Mouse (Mus musculus): ENCODE data around the gene Timp1. TPM values are rescaled to one million over a fixed set of nuclear protein-coding genes. Genes with fewer than 3 reads are reported as not detected.
A peak's percentile ranks its signal among the peaks of the same experiment; 100 is the strongest.

The Timp1 gene
- polyA plus RNA-seq, 1 experiment, result 14.6 TPM

DNA sequence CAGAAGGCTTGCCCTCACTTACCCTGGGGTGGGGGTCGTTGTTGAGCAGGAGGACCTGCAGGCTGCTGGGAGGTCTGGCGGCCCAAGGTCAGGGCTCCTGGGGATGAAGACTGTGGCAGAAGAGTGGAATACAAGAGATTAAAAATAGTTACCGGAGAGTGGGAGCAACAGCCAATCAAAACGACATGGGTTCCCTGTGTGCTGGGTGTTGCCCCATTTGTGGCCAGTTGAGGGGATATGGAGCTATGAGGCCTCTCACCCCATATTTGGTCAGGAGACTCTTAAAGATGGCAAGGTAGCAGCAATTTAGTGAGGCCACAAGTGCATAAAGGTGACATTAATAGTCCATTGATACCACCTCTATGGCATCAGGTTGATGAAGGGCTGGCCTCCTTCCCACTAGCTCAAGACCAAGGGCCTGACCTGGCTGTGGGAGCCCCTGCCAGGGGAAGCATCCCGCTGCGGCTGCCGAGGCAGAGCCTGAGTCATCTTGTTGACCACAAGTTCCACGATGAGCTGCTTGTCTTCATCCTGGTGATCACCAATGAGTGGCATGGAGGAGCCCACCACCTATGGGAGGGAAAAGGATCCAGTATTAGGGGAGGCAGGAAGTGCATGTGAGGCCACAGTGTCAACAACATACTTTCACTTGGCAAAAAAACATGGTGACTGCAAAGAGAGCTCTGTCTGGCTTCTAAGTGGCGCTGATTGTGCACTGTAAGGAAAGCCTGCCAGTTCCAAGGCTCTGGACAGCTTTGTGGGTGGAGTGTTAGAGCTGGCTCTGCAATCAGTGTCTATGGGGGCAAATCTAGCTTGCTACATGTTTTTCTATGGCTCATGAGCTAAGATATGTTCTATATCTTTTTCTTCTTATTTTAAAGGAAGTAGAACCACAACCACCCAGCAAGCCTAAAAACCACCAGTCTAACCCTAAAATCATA is 6.5 kb upstream of the Timp1 start:
- 70% methylated on average over 9 of the region's 9 CpGs for WGBS
- H3K4me1 ChIP-seq (ENCODE audit: control insufficient read depth, insufficient read depth, low read length), result peaks cover 2% of the 10 kb centered on the region
- no peak overlapping the region for H3K4me3 ChIP-seq (replicated peaks; ENCODE audit: extremely low read depth, low read depth, low read length)
- TF ChIP-seq CTCF (IDR thresholded peaks at IDR 0.05; ENCODE audit: insufficient read depth, low read length) (no peak), POLR2A (IDR thresholded peaks at IDR 0.05; ENCODE audit: borderline replicate concordance, extremely low read depth, low read depth, low read length) (no peak)
- no peak for DNase-seq

DNA sequence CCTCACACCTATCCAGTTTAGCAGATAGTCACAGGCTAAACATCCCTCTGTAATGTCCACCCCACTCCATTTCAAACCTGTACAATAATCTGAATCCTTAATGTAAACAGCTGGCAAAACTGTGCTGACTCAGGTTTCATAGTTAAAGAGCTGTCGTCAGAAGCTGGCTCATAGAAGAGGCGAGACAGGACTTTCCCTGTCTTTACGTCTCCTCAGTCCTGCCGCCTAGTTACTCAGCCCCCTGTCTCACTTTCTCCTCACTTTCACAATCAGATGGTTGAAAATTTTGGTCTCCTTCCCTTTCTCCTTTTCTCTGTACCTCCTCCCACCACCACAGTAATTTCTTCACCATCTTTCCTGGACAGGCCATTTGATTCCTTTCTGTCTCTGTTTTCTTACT is 1.9 kb upstream of the Timp1 start:
- DNase-seq, result no peak
- no peaks in the 10 kb centered on the region; the same call in 1 of the 2 replicates for H3K4me1 ChIP-seq (ENCODE audit: control insufficient read depth, insufficient read depth, low read length)
- H3K4me3 ChIP-seq (replicated peaks; ENCODE audit: extremely low read depth, low read depth, low read length), result no peak overlapping the region
- WGBS, result 67% methylated on average over 4 of the region's 4 CpGs
- TF ChIP-seq POLR2A (IDR thresholded peaks at IDR 0.05; ENCODE audit: borderline replicate concordance, extremely low read depth, low read depth, low read length), result no peak
- TF ChIP-seq CTCF (IDR thresholded peaks at IDR 0.05; ENCODE audit: insufficient read depth, low read length), result no peak

DNA sequence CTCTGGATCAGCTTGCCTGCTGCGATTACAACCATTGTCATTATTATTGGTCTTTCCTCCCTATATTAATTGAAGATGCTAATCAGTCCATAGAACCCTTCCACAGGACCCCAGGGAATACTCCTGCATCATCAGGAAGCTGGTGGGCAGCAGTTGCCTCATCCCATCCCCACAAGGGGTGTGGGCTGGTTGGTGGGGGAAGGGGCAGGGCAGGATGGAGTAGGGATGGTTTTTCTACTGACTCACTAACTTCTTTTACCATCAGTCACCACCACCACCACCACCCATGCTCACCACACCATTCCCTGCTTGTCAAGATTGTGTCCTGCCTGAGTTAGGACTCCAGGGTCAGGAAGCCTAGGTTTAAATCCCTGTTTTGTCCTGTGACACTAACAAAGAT is 763 bp upstream of the Timp1 start:
- 74% methylated on average over 1 of the region's 1 CpGs for WGBS
- no peak for TF ChIP-seq POLR2A (IDR thresholded peaks at IDR 0.05; ENCODE audit: borderline replicate concordance, extremely low read depth, low read depth, low read length)
- TF ChIP-seq CTCF (IDR thresholded peaks at IDR 0.05; ENCODE audit: insufficient read depth, low read length), result no peak
- H3K4me3 ChIP-seq (replicated peaks; ENCODE audit: extremely low read depth, low read depth, low read length), result no peak overlapping the region
- H3K4me1 ChIP-seq (ENCODE audit: control insufficient read depth, insufficient read depth, low read length), result no peaks in the 10 kb centered on the region; the same call in 1 of the 2 replicates
- no peak for DNase-seq

DNA sequence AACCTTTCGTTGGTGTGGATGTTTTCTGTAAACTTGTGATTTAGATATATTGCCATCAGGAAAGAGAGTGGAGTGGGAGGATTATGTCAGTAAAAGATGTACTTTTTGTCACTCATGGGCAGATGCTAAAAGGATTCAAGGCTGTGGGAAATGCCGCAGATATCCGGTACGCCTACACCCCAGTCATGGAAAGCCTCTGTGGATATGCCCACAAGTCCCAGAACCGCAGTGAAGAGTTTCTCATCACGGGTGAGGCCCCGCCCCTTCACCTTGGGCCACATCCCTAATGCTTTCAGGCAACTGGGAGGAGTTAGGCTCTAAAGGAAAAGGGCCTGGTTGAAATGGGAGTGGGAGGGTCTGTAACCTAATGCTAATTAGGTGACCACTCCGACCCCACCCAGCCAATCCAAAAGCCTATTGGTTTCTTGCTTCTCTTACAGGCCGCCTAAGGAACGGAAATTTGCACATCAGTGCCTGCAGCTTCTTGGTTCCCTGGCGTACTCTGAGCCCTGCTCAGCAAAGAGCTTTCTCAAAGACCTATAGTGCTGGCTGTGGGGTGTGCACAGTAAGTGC is 3.0 kb downstream of the Timp1 start:
- H3K4me1 ChIP-seq (ENCODE audit: control insufficient read depth, insufficient read depth, low read length), result no peaks in the 10 kb centered on the region; the same call in 1 of the 2 replicates
- no peak for TF ChIP-seq POLR2A (IDR thresholded peaks at IDR 0.05; ENCODE audit: borderline replicate concordance, extremely low read depth, low read depth, low read length)
- no peak for TF ChIP-seq CTCF (IDR thresholded peaks at IDR 0.05; ENCODE audit: insufficient read depth, low read length)
- H3K4me3 ChIP-seq (replicated peaks; ENCODE audit: extremely low read depth, low read depth, low read length), result no peak overlapping the region
- no peak for DNase-seq
- WGBS, result 52% methylated on average over 11 of the region's 11 CpGs

DNA sequence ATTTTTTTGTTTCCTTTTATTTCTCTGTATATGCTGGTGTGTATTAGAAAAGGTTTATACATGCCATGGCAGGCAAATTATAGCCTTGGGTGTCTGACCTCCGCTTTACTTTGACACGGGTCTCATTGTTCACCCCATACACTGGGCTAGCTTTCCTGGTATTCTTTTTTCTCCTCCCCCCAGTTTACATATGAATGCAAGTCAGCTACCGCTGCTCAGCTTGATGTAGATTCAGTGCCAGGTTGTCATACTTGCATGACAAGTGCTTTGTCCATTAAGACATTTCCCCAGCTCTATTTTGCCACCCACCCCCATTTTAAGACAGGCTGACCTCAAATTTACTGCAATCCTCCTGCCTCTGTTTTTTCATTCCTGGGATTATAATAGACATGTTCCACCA is 5.3 kb downstream of the Timp1 start:
- no peaks in the 10 kb centered on the region for H3K4me1 ChIP-seq (ENCODE audit: control insufficient read depth, insufficient read depth, low read length)
- H3K4me3 ChIP-seq (replicated peaks; ENCODE audit: extremely low read depth, low read depth, low read length), result no peak overlapping the region
- 66% methylated on average over 3 of the region's 3 CpGs for WGBS
- DNase-seq, result no peak
- TF ChIP-seq CTCF (IDR thresholded peaks at IDR 0.05; ENCODE audit: insufficient read depth, low read length), result no peak
- TF ChIP-seq POLR2A (IDR thresholded peaks at IDR 0.05; ENCODE audit: borderline replicate concordance, extremely low read depth, low read depth, low read length), result no peak

DNA sequence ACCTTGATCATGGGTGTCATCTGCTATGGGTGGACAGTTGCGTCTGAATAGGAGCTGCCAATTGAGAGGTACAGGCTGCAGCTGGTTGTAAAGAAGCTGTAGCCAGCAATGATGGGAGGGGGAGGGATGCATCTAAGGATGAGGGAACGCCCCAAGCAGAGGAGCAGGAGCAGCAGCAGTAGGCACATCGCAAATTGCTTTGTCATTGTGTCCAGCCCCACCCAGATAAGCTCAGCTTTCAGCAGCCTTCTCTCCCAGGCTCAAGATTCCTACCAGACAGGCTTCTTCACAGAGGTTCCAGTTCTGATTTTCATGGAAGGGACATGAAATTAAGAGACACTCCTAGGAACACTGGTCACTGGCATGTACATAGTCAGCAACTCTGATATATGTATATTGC is 40.1 kb downstream of the Timp1 start:
- no peak for DNase-seq
- no peak for TF ChIP-seq POLR2A (IDR thresholded peaks at IDR 0.05; ENCODE audit: borderline replicate concordance, extremely low read depth, low read depth, low read length)
- no peak for TF ChIP-seq CTCF (IDR thresholded peaks at IDR 0.05; ENCODE audit: insufficient read depth, low read length)
- 38% methylated on average over 3 of the region's 3 CpGs for WGBS
- Histone ChIP-seq H3K4me1 (ENCODE audit: control insufficient read depth, insufficient read depth, low read length) (no peaks in the 10 kb centered on the region), H3K4me3 (replicated peaks; ENCODE audit: extremely low read depth, low read depth, low read length) (no peak overlapping the region)

DNA sequence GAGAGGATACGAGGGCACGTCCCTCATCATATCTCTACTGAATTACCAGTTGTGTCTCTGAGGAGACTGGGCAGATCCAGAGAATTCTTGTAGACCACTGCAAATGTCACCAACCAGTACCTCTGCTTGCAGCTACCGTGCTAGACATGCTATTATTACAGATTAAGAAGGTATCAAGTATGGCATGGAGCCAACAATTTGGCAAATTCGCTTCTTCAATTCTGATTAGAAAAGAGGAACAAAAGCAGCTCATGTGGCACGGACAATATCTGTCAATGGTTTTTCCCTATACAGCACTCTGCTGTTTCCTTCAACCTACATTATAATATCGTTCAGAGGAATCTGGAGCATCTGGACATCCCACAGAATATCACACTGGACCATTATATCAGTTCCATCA is 43.8 kb downstream of the Timp1 start:
- H3K4me3 ChIP-seq (replicated peaks; ENCODE audit: extremely low read depth, low read depth, low read length), result no peak overlapping the region
- no peaks in the 10 kb centered on the region for H3K4me1 ChIP-seq (ENCODE audit: control insufficient read depth, insufficient read depth, low read length)
- 70% methylated on average over 6 of the region's 6 CpGs for WGBS
- TF ChIP-seq CTCF (IDR thresholded peaks at IDR 0.05; ENCODE audit: insufficient read depth, low read length) (no peak), POLR2A (IDR thresholded peaks at IDR 0.05; ENCODE audit: borderline replicate concordance, extremely low read depth, low read depth, low read length) (no peak)
- no peak for DNase-seq

DNA sequence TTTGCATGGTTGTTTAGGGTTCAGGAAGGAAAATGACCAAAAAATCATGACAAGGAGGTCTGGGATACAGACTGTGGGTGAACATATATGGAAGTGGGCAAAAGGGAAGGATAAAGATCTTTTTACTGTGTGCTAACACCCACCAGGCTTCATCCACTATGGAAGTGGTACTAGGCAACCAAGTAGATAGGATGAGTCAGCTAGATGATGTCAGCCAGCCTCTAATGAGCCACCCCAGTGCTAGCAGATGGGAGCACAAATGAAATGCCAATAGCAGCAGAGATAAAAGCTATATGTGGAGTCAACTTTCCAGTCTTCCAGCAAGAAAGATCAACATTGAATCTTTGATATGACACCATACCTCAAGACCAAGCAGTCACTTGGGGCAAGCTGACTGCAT is 45.1 kb downstream of the Timp1 start:
- Histone ChIP-seq H3K4me1 (ENCODE audit: control insufficient read depth, insufficient read depth, low read length) (no peaks in the 10 kb centered on the region), H3K4me3 (replicated peaks; ENCODE audit: extremely low read depth, low read depth, low read length) (no peak overlapping the region)
- no peak for TF ChIP-seq POLR2A (IDR thresholded peaks at IDR 0.05; ENCODE audit: borderline replicate concordance, extremely low read depth, low read depth, low read length)
- no peak for TF ChIP-seq CTCF (IDR thresholded peaks at IDR 0.05; ENCODE audit: insufficient read depth, low read length)
- no peak for DNase-seq

DNA sequence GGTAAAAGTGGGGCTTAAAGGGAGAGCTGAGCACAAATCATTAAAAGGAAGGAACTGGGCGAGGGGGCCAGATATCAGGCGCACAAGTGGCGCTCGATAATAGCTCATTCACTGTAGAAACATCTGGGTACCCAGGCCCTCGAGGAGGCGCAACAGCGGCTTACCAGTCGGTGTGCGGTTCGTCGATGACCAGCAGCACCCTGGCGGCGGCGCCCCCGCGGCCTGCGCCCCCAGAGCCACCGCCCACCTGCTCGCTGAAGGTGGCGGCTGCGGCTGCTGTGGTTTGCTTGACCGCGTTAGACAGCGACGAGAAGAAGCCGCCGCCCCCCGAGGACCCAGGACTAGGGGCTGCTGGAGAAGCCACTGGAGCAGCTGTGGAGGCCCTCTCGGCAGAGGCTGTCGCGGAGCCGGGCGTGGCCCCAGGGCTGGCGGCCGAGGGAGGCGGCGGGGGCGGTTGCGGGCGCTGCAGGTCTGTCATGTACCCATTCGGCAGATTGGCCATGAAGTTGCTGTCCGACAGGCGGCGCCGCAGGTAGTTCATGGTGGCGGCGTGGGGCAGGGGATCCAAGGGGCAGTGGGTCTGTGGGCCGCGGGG is 50.4 kb downstream of the Timp1 start:
- DNase-seq, result peak; percentile 4
- TF ChIP-seq CTCF (IDR thresholded peaks at IDR 0.05; ENCODE audit: insufficient read depth, low read length) (no peak), POLR2A (IDR thresholded peaks at IDR 0.05; ENCODE audit: borderline replicate concordance, extremely low read depth, low read depth, low read length) (no peak)
- 26% methylated on average over 49 of the region's 49 CpGs for WGBS
- peak overlapping the region; percentile 28 for H3K4me3 ChIP-seq (replicated peaks; ENCODE audit: extremely low read depth, low read depth, low read length)
- H3K4me1 ChIP-seq (ENCODE audit: control insufficient read depth, insufficient read depth, low read length), result no peaks in the 10 kb centered on the region; the same call in 1 of the 2 replicates

Measured in lung, adult 2 months (tissue).